Mouse (Mus musculus) cerebellum, adult (tissue): ENCODE results near the gene Rptn.
A peak's percentile ranks its signal among the peaks of the same experiment; 100 is the strongest.

Experiments
- ATAC-seq: cut with Nextera tagmentation; 2 replicates; pipeline ENCODE4 v1.9.2; 2017; ENCODE audit warnings: mild to moderate bottlenecking, moderate library complexity, mixed read lengths; ENCODE audit not compliant: insufficient number of reproducible peaks, low FRiP score, low TSS enrichment

Gene Rptn

DNA sequence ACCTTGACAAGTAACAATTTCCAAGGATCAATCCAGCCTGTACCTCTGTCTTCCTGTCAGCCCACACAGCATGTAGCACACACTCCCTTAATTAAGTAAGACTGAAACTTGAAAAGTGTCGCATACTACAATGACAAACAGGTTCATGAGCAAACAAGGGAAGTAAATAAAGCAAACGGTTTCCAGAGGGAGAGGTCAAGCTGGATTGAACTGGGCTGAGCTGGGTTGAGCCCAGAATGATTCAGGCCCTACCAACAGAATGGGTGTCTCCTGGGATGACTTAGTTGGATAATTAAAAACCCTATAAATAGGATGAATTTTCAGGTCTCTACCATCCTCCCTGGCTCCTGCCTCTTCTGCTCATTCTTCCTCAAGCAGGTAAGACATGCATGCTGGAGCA, at the start of gene Rptn:
Gene Rptn, plus strand, starts transcription at position 334 of the 400 bp plus-strand sequence.
- ATAC-seq = no peak

DNA sequence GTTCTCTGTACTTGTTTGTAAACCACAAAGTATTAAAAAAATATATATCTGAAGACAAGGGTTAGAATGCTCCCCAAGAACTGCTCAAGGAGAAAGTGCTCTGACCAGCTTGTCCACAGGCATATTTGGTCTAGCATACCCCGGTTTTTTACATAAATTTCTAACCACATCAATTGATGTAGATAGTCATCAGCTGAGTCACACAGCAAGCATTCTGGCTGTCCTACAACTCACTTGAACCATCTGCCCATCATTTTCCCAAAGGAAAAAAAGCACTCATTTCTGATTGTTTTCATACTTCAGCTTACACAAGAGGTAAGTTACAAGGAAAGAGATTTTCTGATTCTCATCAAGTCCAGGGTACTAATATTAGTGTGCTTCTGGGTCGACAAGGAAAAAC, 46.6 kb upstream of the Rptn start:
- no peak for ATAC-seq

DNA sequence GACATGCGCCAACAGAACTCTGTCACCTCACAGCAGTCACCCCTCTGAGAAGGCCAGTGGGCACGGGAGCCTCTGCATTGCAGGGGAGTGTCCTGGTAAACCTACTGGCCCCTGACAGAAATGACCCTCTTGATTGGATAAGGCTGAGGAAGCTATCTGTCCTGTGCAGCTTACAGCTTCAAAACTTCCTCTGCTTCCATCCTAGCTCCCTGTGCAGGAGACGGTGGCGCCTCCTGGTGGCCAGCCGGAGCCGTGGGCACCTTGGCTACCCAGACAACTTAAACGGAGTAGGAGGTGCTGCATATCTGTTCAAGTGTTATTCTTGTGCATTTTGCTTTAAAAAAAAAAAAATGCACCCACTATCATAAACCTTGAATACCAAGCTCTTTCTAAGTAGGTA, 33.5 kb upstream of the Rptn start:
- ATAC-seq = no peak

DNA sequence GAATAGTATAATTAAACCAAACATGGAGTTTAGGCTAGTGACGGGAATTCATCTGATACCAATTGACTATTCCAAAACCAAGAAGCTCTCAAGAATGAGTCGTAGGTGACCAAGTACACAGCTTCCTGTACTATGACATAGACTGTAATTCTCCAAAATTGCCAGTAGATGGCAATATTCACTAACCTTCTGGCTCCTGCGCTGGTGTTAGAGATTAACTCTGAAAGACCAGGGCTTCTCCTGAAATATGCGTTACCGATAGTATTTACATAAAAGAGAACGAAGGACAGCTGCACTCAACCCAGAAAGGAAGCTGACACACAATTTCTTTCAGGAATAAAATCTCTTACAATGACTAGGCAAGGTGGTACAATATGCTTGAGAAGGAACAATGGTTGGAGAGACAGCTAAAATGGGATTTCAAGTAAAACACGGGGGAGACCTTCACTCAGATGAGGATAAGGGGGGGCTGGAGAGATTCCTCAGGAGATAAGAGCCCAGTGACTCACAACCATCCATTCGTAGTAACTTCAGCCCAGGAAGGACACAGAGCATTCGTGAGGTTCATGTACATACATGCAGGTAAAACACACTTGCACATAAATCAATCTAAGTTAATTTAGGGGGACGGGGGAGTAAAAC, 31.4 kb upstream of the Rptn start:
- peak; percentile 71; the same call in 1 of the 2 replicates for ATAC-seq

DNA sequence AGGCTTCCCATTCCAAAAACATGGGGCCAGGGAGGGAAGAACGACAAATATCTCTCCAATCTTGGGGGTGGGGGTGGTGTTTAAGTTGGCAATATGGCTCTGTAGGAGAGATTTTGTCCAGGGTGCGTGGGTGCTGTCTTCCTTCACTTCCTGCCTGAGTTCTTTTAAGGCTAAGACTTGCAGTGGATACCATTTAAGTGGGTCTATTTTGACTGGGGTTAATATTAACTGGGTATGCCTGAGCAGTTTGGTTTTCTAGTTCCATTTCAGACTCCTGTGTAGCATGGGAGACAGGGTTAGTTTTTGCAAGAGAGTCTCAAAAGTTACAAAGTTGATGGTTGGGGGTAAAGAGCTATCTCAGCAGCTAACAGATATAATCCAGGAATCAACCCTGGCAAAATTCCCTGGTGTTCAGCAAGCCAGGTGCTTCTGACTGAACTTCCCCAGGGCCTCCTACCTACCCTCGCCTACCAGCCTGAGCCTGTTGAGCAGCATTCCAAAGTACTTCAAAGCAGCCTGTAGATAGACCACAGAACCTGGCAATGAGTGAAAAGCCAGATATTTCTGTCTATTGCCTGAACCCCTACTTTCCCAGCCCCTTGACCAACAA, 26.4 kb upstream of the Rptn start:
- ATAC-seq = no peak

DNA sequence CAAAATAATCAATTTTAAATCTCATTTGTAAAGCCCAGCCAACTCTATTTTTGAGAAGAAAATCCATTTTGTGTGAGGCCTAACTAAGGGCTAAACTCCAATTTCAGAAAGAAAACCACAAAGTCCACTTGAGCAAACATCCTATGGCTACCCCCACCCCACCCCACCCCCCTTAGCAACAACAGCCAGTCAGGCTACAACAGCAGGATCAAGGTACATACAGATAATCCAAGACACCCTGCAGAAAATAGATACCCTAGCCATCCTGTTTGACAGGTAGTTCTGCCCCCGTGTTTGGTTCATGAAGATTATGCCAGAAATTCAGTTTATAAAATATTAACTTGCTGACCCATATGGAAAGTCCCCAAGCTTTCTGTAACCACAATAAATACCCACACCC, 25.3 kb upstream of the Rptn start:
- no peak for ATAC-seq

DNA sequence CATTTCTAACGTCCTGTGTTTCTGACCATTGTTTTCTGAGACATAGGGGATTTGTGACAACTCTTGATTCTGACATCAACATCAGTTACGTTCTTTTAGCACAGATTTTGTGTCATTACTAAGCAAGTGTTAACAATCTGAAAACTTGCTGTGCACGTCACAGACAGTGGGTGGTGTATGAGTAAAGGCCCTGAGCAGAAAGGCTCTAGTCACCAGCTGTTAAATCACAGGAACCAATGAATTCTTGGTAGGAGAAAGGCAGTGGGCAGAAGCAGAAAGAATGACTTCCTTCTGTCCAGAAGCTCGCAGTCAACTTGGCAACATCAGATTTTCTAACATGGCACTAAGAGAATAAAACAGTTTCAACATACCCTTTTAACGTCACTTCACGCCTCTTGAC, 20.1 kb upstream of the Rptn start:
- no peak for ATAC-seq

DNA sequence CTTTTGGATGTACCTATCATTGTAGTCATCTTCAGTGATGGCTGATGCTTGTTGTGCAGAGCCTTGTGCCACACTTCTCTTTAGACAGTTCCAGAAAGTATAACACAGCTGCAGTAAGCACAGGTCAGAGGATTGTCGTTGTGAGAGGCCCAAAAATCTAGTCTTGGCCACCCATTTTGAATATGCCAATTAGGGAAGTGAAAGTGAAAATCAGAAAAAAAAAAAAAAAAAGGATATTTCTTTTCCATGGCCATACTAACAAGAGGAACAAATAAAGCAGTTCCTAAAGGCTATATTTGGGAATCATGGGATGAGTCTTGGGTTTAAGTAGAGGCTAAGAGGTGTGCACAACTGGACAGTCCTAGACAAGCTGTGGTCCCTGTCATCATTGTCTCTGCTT, 18.3 kb upstream of the Rptn start:
- no peak for ATAC-seq

DNA sequence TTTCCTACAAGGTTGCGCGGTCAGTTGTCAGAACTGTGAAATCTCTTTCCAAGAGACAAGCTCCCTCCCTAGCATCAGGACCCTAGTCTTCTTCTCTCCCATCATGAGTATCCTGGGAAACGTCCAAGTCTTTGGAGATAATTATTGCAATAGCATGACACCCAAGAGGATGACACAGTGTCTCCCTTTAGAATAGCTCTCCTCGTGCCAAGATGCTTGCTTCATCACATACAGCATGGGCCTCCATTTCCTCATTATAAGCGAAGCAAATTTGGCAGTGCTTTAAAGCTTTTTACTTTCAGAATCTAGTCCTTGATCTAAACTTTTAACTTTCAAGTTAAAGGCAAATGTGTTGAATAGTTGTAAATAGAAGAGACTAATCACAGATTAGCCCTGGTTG, 17.9 kb upstream of the Rptn start:
- no peak for ATAC-seq

DNA sequence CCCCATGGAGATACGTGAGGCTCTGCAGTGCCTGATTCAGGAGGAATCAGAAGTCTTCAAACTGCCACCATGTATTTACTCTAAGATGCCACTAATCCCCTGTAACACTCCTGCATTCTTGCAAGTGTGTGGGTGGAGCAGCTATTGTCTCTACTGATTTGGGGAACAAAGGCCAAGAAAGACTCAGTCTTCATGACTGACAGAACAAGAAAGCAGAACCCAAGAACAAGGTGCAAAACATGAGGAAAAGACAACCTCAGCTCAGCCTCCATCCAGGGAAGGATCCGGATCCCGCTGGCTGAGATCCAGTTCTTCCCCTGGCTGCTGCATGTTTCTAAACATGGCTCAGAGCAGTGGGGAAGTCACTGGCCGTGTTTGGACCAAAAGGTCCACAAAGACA, 15.4 kb upstream of the Rptn start:
- no peak for ATAC-seq

DNA sequence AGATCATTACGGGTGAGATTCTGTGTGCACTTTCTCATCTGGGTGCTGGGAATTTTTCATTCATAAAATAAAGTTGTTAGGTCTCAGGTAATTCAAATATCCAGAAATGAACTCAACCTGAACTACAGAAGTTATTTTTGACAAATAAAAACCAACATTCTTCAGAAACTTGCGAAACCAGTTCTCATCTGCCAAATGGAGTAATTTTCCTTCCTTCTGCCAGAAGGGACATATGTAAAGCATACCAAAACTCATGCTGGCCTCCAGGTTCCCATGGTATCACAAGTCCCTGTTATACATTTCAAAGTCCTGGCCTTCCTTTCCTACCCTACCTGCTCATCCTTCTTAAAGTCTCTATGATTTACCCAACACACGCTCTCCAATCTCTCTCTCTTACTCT, 10.4 kb downstream of the Rptn start:
- ATAC-seq = no peak

DNA sequence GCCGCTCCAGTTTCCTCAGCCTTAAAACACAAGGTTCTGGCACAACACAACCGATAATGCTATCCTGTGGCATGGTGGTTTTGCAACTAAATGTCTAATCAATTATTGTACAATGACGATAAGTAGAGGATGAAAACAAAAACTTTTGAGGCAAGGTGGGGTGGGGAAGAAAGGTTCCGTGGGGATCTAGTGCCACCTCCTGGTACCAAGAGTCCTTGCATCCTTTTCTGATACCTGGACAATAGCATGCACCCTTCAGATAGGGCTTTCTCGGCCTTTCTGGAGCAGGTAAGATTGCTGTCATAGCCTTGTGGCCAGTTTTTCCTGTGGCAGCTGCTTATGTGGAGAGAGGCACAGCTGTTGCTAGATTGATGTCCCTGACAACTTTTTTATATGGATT, 13.5 kb downstream of the Rptn start:
- no peak for ATAC-seq

DNA sequence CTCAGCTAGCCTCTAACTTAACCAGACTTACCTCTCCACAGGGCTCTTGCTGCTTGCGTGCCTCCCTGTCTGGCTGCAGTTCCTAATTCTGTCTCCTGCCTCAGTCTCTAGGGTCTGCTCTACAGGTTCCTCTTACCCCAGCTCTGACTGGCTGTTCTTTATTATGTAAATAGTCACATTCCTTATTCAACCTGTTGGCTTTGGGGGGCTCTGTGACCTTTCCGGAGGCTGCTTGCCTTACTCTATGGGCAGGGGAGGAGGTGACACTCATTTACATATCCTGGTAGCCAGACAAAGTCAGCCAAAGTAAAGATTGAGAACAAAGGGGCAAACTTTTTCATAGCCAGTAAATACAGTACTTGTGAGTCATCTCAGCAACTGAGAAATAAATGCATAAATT, 18.4 kb downstream of the Rptn start:
- no peak for ATAC-seq

DNA sequence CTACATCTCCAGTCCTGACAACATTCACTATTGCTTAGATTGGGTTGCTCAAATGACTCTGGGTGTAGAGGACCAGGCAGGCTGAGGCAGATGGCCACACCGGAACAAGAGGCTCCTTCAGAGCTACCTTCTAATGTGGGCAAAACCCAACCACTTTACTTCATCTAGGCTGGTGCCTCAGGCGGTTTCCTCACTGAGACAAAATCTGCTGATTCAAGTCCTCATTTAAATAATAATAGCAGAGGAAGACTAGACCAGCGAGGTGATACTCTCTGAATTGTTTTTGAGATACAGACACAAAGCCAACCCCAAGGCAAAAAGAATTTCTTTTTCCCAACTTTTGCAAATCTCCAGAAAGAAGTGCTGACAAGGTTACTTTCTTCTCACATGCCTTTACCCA, 38.2 kb downstream of the Rptn start:
- no peak for ATAC-seq

DNA sequence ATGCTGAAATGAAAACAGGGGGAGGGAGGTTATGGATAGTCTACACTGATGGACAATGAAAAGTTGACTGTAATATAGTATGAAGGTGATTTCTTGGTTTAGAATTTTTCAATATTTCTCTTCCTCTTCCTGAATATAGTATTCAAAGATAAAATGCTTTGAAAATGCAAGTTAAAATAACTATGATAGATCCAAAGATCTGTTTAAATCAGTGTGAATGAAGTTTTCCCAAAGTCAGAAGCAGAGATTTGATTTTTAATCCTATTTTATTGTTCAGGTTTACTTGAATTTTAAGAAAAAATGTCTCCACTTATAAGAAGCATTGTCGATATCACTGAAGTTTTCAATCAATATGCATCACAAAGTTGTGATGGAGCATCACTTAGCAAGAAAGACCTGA, 48.5 kb downstream of the Rptn start, which contains the start of gene Tchh:
Gene Tchh, plus strand, starts transcription at position 301 of the 400 bp plus-strand sequence.
- no peak for ATAC-seq

DNA sequence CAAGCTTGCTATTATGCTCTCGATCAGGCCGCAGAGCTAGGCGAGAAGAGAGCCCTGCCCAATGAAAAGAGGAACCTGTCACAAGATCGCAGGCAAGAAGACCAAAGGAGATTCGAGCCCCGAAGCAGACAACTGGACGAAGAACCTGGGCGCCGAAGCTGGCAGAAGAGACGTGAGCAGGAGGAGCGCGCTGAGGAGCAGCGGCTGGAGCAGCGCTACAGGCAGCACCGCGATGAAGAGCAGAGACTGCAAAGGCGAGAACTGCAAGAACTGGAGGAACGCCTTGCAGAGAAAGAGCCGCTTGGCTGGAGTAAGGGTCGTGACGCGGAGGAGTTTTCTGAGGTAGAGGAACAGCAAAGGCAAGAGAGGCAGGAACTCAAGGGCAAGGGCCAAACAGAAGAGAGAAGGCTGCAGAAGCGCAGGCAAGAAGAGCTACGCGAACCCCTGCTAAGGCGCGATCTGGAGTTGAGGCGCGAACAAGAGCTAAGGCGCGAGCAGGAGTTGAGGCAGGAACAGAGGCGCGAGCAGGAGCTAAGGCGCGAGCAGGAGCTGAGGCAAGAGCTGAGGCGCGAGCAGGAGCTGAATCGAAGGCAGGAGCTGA, 50.1 kb downstream of the Rptn start:
- ATAC-seq = no peak

DNA sequence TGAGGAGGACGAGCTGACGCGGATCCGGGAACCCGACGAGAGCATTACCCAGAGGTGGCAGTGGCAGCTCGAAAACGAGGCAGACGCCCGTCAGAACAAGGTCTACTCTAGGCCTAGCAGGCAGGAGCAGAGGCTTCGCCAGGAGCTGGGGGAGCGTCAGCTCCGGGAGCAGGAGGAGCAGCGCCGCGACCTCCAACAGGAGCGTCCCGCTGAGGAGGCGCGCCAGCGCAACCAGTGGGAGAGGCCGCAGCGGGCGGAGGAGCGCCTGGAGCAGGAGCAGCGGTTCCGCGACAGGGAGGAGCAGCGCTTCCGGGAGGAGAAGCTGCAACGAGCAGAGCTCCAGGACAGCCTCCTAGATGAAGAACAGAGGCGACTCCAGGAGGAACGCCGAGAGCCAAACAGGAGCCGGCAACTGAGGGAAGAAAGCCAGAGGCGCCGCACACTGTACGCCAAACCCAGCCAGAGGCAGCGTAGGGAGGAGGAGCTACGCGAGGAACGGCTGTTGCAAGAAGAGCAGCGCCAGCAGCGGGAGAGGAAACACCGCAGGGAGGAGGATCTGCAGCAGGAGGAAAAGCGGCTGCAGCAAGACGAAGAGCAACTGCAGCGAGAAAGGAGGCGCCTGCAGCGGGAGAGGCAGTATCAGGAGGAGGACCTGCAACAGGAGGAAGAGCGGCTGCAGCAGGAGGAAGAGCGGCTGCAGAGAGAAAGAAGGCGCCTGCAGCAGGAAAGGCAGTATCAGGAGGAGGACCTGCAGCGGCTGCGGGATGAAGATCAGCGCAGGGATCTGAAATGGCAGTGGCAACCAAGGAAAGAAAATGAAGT, 51.1 kb downstream of the Rptn start:
- no peak for ATAC-seq

DNA sequence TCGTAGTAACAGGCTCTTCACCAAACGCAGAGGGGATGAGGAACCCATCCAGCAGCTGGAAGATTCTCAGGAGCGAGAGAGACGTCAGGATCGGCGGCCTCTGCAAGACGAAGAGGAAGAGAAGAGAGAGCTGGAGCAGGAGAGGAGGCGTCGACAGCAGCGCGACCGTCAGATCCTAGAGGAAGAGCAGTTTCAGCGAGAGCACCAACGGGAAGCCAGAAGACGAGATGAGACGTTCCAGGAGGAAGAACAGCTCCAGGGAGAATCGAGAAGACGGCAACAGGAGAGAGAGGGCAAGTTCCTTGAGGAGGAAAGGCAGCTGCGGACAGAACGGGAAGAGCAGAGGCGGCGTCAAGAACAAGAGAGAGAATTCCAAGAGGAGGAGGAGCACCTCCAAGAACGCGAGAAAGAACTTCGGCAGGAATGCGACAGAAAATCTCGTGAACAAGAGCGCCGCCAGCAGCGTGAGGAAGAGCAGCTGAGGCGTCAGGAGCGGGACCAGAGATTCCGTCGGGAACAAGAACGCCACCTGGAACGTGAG, 51.7 kb downstream of the Rptn start:
- ATAC-seq = no peak

DNA sequence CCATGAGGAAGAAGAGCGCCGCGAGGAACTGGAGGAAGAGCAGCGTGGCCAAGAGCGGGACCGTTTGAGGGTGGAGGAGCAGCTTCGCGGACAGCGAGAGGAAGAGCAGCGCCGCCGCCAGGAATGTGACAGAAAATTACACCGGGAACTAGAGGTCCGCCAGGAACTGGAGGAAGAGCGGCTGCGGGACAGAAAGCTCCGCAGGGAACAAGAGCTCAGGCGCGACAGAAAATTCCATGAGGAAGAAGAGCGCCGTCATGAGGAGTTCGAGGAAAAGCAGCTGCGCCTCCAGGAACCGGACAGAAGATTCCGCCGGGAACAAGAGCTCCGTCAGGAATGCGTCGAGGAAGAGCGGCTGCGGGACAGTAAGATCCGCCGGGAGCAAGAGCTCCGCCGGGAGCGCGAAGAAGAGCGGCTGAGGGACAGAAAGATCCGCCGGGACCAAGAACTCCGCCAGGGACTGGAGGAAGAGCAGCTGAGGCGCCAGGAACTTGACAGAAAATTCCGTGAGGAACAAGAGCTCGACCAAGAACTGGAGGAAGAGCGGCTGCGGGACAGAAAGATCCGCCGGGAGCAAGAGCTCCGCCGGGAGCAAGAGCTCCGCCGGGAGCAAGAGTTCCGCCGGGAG, 52.7 kb downstream of the Rptn start:
- ATAC-seq = peak; percentile 24; the same call in 1 of the 2 replicates

DNA sequence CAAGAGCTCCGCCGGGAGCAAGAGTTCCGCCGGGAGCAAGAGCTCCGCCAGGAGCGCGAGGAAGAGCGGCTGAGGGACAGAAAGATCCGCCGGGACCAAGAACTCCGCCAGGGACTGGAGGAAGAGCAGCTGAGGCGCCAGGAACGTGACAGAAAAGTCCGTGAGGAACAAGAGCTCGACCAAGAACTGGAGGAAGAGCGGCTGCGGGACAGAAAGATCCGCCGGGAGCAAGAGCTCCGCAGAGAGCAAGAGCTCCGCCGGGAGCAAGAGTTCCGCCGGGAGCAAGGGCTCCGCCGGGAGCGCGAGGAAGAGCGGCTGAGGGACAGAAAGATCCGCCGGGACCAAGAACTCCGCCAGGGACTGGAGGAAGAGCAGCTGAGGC, 53.2 kb downstream of the Rptn start:
- ATAC-seq = peak; percentile 29
